Mouse (Mus musculus) hindbrain, embryonic 13.5 days (tissue): ENCODE results near the gene Otud3. TPM values are rescaled to one million over a fixed set of nuclear protein-coding genes. Genes with fewer than 3 reads are reported as not detected.

Experiments used
- ATAC-seq: fragments of 200-750 bp; cut with Nextera tagmentation; 2 replicates; pipeline ENCODE4 v1.8.0; 2017; ENCODE audit warnings: moderate TSS enrichment; ENCODE audit not compliant: low FRiP score
- H3K27ac ChIP-seq: fragments of 300-500 bp; sonication (generic); 2 replicates; pipeline ENCODE4 v1.5.1; 2015; ENCODE audit warnings: inconsistent platforms, mild to moderate bottlenecking, moderate library complexity
- H3K27me3 ChIP-seq: fragments of 300-500 bp; sonication (generic); 2 replicates; pipeline ENCODE4 v1.6.1; 2015; ENCODE audit warnings: mild to moderate bottlenecking, inconsistent platforms
- H3K36me3 ChIP-seq: fragments of 300-500 bp; sonication (generic); 2 replicates; pipeline ENCODE4 v1.6.1; 2015; ENCODE audit warnings: mild to moderate bottlenecking, inconsistent platforms
- H3K4me1 ChIP-seq: fragments of 300-500 bp; sonication (generic); replicated peaks from 2 replicates; pipeline ENCODE4 v1.6.1; 2015; ENCODE audit warnings: inconsistent platforms
- H3K4me2 ChIP-seq: fragments of 300-500 bp; sonication (generic); 2 replicates; pipeline ENCODE4 v1.6.1; 2015; ENCODE audit warnings: inconsistent platforms, mild to moderate bottlenecking, moderate library complexity
- H3K4me3 ChIP-seq: fragments of 300-500 bp; sonication (generic); 2 replicates; pipeline ENCODE4 v1.5.1; 2015; ENCODE audit warnings: mild to moderate bottlenecking, inconsistent platforms
- H3K9ac ChIP-seq: fragments of 300-500 bp; sonication (generic); 2 replicates; pipeline ENCODE4 v1.6.1; 2015; ENCODE audit warnings: mild to moderate bottlenecking, inconsistent platforms
- H3K9me3 ChIP-seq: fragments of 300-500 bp; sonication (generic); 2 replicates; pipeline ENCODE4 v1.6.1; 2016; ENCODE audit warnings: inconsistent platforms
- WGBS: fragments of 180-500 bp; shearing (Covaris S2); methylation state at CpG from one replicate; pipeline ENCODE4 v1.1.7; 2015; 5-methylcytosine and 5-hydroxymethylcytosine counted together
- polyA plus RNA-seq: library from polyadenylated mRNA; unstranded; fragments of >200 nt; fragmentation: Nextera tagmentation; extraction: Ambion mirVana; gene quantifications from 2 replicates; pipeline ENCODE4 v1.2.1, GENCODE M21; 2015

The Otud3 gene
- polyA plus RNA-seq, 1 experiment from 2014 or later: 2.5 TPM

DNA sequence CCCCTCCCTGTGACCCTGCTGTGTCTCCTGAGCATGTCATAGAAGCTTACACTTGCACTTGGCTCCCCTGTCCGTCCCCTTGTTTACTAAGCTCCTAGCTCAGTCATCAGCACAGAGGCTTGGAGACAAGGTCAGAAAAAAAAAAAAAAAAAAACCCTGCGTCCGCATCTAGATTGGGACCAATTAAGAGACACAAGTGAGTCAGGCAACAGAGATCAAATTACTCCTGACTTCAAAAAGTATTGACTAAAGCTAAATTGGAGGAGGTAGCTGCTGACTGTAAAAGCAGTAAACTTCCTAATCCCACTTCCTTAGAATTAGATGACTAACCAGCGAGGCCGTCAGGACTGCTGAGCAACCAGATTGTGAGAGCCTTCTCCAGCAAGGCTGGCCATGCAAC lies 48.7 kb downstream of the Otud3 start:
- H3K27me3 ChIP-seq: 0 out of 2 replicates have a peak, but pooled peaks cover 4% of the 10 kb centered on the region
- H3K27ac ChIP-seq: no peak overlapping the region
- no peaks in the 10 kb centered on the region for H3K4me1 ChIP-seq
- no peak overlapping the region for H3K4me2 ChIP-seq
- ATAC-seq: no peak
- H3K9me3 ChIP-seq: no peaks in the 10 kb centered on the region
- H3K4me3 ChIP-seq: no peak overlapping the region
- no peak overlapping the region for H3K9ac ChIP-seq
- no peaks in the 10 kb centered on the region for H3K36me3 ChIP-seq
- WGBS: 75% methylated on average over 5 of the region's 5 CpGs

GRCm38 (mm10) chr4:138863344-138863998 lies 50.3 kb downstream of the Otud3 start, which contains the start of gene Pla2g5:
Pla2g5 (minus strand) TSS chr4:138863482.
- no peaks in the 10 kb centered on the region for H3K36me3 ChIP-seq
- H3K9ac ChIP-seq: no peak within 1 kb of the TSS
- H3K4me2 ChIP-seq: no peak within 1 kb of the TSS
- 0 out of 2 replicates have a peak, but pooled peaks cover 4% of the 10 kb centered on the region for H3K27me3 ChIP-seq
- H3K4me3 ChIP-seq: no peak within 1 kb of the TSS
- no peak for ATAC-seq
- no peaks in the 10 kb centered on the region for H3K9me3 ChIP-seq
- WGBS: 71% methylated on average over 10 of the region's 10 CpGs
- no peaks in the 10 kb centered on the region; the same call in 1 of the 2 replicates for H3K4me1 ChIP-seq
- H3K27ac ChIP-seq: no peak within 1 kb of the TSS

DNA sequence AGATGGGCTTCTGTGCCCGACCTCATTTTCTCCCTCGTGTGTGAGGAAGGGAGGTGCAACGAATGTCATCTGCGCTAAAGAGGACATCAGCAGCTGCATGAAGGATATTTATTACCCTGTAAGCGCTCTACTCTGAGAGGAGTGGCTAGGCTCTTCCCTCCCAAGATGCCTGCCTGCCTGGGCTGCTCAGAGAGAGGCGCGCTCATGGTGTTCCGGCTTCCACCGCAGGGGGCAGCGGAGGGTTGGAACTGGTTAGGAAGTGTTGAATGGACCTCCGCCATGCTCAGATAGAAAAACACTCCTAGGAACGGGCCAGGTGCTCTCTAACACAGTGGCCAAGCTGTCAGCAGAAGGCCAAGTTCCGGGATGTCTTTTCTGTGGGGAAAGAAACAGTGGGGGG lies 54.0 kb downstream of the Otud3 start:
- peak; percentile 87 for ATAC-seq
- 3% methylated on average over 13 of the region's 13 CpGs for WGBS
- H3K4me1 ChIP-seq: no peaks in the 10 kb centered on the region; the same call in 1 of the 2 replicates
- 0 out of 2 replicates have a peak, but pooled peaks cover 2% of the 10 kb centered on the region for H3K27me3 ChIP-seq
- peak overlapping the region; percentile 52 for H3K4me2 ChIP-seq
- peak overlapping the region; percentile 79 for H3K27ac ChIP-seq
- no peaks in the 10 kb centered on the region for H3K36me3 ChIP-seq
- peak overlapping the region; percentile 33 for H3K4me3 ChIP-seq
- H3K9ac ChIP-seq: peak overlapping the region; percentile 59
- H3K9me3 ChIP-seq: no peaks in the 10 kb centered on the region

- H3K27me3 ChIP-seq: no peaks in the 10 kb centered on the region; the same call in 1 of the 2 replicates
- peak overlapping the region; percentile 59 for H3K9ac ChIP-seq
- H3K27ac ChIP-seq: peak overlapping the region; percentile 79
- H3K4me1 ChIP-seq: no peaks in the 10 kb centered on the region; the same call in 1 of the 2 replicates
- ATAC-seq: 0 out of 2 replicates have a peak, but pooled peaks have one; percentile 58
- no peaks in the 10 kb centered on the region for H3K9me3 ChIP-seq
- WGBS: 16% methylated on average over 9 of the region's 9 CpGs
- peak overlapping the region; percentile 33 for H3K4me3 ChIP-seq
- H3K4me2 ChIP-seq: peak overlapping the region; percentile 52
- H3K36me3 ChIP-seq: no peaks in the 10 kb centered on the region
Observed at GRCm38 (mm10) chr4:138859245-138859644, 54.5 kb downstream of the Otud3 start.

DNA sequence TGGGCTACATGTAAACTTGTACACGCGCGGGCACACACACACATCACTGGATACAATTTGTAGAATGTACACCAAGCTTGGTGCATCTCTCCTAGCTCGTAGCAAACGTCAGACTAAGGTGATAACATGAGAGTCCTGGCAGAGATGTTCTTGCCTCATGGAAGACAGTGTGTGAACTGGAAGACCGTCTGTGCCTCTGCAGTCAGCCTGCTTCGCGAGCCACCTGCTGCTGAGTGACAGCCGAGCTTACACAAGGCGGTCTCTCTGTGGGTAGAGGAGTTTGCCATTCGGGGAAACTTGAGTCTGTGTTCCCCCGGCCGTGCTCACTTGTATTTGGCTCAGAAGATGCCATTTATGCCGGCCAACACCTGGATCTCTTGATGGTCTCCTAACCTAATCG lies 55.3 kb downstream of the Otud3 start:
- Histone ChIP-seq H3K4me1 (no peaks in the 10 kb centered on the region; the same call in 1 of the 2 replicates), H3K27ac (no peak overlapping the region), H3K4me2 (no peak overlapping the region), H3K9ac (no peak overlapping the region), H3K27me3 (no peaks in the 10 kb centered on the region; the same call in 1 of the 2 replicates), H3K36me3 (no peaks in the 10 kb centered on the region), H3K4me3 (no peak overlapping the region), H3K9me3 (no peaks in the 10 kb centered on the region)
- no peak for ATAC-seq
- 86% methylated on average over 15 of the region's 15 CpGs for WGBS

DNA sequence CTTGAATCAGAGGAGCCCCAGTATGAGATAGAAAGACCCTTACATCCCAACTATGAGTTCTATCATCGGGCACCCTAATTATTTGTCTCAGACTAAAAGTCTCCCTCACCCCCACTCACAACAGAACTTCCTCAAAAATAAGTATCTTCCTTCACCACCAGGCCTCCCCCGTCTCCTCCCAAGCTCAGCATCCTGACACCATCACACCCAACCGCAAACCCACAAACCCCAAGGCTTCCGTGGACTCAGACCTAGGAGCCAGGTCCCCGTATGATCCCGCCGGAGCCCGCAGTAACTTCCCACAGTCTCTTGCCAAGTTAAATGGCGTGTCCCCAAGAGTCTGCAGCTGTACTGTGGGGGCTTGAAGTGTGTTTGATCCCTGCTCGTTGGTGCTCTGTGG lies 56.2 kb downstream of the Otud3 start:
- no peak for ATAC-seq
- 86% methylated on average over 10 of the region's 10 CpGs for WGBS

GRCm38 (mm10) chr4:138856491-138856890 lies 57.3 kb downstream of the Otud3 start:
- Histone ChIP-seq H3K9me3 (no peaks in the 10 kb centered on the region), H3K4me1 (no peaks in the 10 kb centered on the region; the same call in 1 of the 2 replicates), H3K27me3 (no peaks in the 10 kb centered on the region; the same call in 1 of the 2 replicates), H3K36me3 (no peaks in the 10 kb centered on the region), H3K4me3 (no peak overlapping the region), H3K27ac (no peak overlapping the region), H3K4me2 (no peak overlapping the region), H3K9ac (no peak overlapping the region)
- 23% methylated on average over 7 of the region's 7 CpGs for WGBS
- ATAC-seq: no peak

More for the DNA sequence above, 56.2 kb downstream of the Otud3 start:
- Histone ChIP-seq H3K4me2 (no peak overlapping the region), H3K9ac (no peak overlapping the region), H3K9me3 (no peaks in the 10 kb centered on the region), H3K4me3 (no peak overlapping the region), H3K27me3 (no peaks in the 10 kb centered on the region; the same call in 1 of the 2 replicates), H3K4me1 (no peaks in the 10 kb centered on the region; the same call in 1 of the 2 replicates), H3K27ac (no peak overlapping the region), H3K36me3 (no peaks in the 10 kb centered on the region)

DNA sequence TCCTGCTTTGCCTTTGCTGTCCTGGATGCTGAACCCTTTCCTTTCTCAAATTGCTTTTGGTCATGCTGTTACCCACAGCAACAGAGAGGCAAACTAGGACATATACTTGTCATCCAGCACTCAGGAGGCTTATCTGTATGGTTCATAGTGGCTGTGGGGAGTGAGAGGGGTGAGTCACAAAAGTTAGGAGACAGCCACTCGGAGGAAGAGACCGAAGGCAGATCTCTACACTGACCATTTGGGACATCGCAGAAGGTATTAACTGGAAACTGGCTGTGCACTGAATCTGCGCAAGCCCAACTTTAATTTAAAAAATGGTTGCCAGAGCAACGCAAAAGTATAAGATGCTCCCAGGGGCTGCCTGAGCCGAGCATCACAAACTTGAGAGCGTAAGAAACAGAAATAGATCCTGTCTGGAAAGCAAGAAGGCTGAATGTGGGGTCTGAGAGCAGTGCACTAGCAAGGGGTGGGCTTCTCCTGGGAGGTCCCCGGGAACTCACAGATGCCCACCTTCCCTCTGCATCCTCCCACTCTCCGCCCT lies 58.6 kb downstream of the Otud3 start:
- H3K4me1 ChIP-seq: no peaks in the 10 kb centered on the region; the same call in 1 of the 2 replicates
- H3K4me2 ChIP-seq: no peak overlapping the region
- no peak for ATAC-seq
- no peaks in the 10 kb centered on the region for H3K36me3 ChIP-seq
- no peak overlapping the region for H3K4me3 ChIP-seq
- H3K27ac ChIP-seq: no peak overlapping the region
- no peaks in the 10 kb centered on the region; the same call in 1 of the 2 replicates for H3K27me3 ChIP-seq
- no peaks in the 10 kb centered on the region for H3K9me3 ChIP-seq
- WGBS: 79% methylated on average over 9 of the region's 9 CpGs
- no peak overlapping the region for H3K9ac ChIP-seq

GRCm38 (mm10) chr4:138852961-138853360 lies 60.8 kb downstream of the Otud3 start:
- H3K4me3 ChIP-seq: no peak overlapping the region

DNA sequence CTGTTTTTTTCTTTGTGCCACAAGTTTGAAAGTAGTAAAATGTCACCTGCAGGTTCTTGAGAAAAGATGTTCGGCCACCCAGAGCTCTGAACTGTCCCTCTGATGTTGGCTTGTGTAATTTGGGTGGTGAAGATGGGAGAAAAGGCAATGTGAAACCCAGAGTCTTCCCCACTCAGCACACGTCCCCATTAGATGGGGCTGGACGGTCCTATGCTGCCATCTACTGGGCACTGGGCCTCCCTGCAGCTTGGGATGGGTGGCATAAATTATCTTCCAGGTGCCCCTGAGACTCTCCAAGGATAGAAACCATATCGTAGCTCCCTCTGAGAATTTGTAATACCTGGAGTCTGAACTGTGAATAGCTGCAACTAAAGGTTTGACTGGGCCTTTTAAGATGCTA lies 62.3 kb downstream of the Otud3 start:
- Histone ChIP-seq H3K27me3 (no peaks in the 10 kb centered on the region; the same call in 1 of the 2 replicates), H3K4me1 (no peaks in the 10 kb centered on the region), H3K36me3 (no peaks in the 10 kb centered on the region), H3K4me3 (no peak overlapping the region), H3K9ac (no peak overlapping the region), H3K4me2 (no peak overlapping the region), H3K9me3 (no peaks in the 10 kb centered on the region), H3K27ac (no peak overlapping the region)
- whole genome bisulfite sequencing: 5% methylated on average over 4 of the region's 4 CpGs
- no peak for ATAC-seq

More at GRCm38 (mm10) chr4:138852961-138853360, 60.8 kb downstream of the Otud3 start:
- no peak for ATAC-seq
- Histone ChIP-seq H3K9ac (no peak overlapping the region), H3K4me2 (no peak overlapping the region), H3K9me3 (no peaks in the 10 kb centered on the region), H3K4me1 (no peaks in the 10 kb centered on the region), H3K27me3 (no peaks in the 10 kb centered on the region; the same call in 1 of the 2 replicates), H3K36me3 (no peaks in the 10 kb centered on the region), H3K27ac (no peak overlapping the region)
- 68% methylated on average over 6 of the region's 6 CpGs for WGBS
